Mouse (Mus musculus): Measurements from ENCODE around the gene Cyb5b.
A peak's percentile ranks its signal among the peaks of the same experiment; 100 is the strongest.
"Not testable (repeated sequence)": the region's sequence is repeated elsewhere in the genome, so short reads cannot be mapped to it uniquely, and the experiment has no call there.

The Cyb5b gene

GRCm38 (mm10) chr8:107181122-107181521 lies 30.7 kb downstream of the Cyb5b start:
- no peak for DNase-seq

DNA sequence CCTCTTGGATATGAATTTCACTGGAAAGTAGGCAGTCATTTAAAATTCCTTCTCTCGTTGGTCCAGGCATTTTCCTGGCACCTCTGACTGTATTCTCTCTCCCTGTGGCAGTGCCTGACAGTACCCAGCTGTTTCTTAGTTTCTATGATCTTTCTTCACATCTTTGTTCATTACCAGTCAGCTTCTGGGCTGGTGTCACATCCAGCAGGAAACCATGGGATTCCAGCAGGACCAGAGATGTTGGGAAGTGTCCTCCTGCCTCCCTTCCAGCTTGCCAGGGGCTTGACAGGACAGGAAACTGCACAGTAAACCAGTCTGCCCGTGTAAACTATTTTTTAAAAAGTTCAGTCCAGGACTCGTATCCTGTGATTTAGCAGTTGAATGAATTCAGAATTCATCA lies 34.6 kb downstream of the Cyb5b start:
- no peak for DNase-seq

DNA sequence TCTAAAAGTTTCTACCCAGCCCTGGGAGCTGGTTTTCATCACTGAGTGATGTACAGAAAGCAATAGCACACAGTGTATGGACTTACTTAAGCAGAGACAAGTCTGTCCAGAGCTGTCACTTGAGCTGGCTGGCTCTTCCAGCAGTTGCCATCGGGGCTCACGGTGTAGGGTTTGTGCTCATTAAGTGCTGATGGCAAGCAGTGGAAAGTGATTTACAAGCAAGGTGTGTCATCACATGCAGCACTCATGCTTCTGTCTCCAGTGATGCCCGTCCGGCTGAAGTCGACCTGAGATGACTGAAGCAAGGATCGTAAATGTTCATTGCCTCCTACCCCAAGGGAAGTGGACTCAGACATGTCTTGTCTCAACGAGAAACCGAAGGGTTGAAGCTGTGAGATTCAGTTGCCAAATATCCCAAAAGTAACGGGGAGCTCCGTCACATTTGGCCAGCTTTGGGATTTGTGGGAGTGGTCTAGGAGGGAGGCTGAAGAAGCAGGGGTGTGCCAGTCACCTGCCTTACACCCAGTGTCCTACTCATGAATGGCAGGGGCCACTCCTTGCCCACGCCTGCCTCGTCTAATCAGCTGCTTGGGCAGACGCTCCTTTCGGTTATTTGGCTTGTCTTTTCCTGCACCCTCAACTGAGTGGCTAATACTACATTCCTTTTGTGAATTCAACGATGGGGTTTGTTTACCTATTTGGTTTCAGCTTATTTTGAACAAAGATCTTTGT lies 36.4 kb downstream of the Cyb5b start:
- no peak for DNase-seq

DNA sequence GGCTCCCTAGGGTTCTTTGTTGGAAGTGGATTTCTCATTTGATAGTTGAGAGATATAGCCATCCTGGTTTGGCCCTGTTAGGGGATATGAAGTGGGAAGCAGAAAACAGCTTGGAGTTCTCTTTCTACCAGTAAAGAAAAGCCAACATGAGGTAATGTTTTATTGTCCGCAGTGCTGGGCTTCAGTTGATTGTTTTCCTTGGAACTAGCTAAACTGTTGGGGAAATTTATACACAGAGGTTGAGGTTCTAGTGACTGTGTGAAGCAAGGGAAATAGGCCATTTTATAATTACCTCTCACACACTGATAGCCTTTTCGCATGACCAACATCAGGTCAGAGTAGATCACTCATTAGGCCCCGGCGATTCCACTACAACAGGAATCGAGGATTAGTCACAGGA lies 37.2 kb downstream of the Cyb5b start:
- no peak for DNase-seq

DNA sequence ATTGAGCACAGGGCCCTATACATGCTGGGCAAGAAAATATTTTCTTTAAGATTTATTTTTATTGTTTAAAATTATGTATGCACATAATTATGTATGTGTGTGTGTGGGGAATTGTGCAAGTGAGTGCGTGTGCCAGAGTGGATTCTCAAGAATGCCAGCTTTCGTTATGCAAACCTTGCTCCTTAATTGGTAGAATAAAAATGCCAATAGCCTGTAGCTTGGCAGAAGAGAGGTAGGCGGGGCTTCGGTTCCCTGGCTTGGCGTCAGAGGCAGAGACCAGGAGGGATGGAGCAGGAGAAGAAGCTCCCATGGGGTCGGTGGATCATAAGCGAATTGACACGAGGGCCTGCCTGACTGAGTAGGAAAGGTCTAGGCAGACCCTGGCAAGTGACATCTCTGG lies 42.2 kb downstream of the Cyb5b start:
- no peak for DNase-seq

DNA sequence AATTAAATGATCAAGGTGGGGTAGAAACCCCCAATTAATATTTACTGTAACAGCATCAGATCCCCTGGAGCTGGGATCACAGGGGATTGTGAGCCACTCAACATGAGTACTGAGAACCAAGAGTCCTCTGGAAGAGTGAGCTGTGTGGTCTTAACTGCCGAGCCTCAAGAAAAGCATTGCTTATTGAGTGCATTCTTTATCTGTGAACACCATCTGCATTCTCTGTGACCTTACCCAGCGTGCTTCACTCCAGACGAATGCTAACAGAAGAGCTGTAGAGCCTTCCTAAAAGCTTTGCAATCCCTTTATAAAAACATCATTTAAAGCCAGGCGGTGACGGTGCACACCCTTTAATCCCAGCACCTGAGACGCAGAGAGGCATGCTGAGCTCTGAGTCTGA lies 42.9 kb downstream of the Cyb5b start:
- DNase-seq: no peak

- no peak for DNase-seq
Observed at GRCm38 (mm10) chr8:107194786-107195451, 44.5 kb downstream of the Cyb5b start.

GRCm38 (mm10) chr8:107197901-107198826 lies 47.7 kb downstream of the Cyb5b start:
- peak; percentile 28 for DNase-seq

DNA sequence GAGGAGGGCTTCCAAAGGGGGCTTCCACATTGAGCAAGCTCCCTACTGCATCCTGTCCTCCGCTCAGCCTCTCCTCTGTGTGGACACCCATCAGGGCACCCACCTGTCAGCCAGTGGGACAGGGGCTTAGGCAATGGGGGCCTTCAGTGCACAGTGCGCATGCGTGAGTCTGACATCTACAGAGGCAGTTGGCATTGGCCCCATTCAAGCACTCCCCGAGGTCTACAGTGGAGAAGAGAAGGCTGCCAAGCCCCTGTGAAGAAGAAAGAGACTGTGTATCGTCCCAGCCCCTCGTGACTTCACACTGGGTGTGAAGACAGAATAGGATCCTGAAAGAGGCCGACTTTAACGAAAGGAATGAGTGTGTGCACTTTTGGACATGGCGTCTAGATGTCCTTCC lies 54.7 kb downstream of the Cyb5b start:
- DNase-seq: no peak

- no peak for DNase-seq
Observed at GRCm38 (mm10) chr8:107205701-107206561, 55.5 kb downstream of the Cyb5b start.

- DNase-seq: no peak
Observed at GRCm38 (mm10) chr8:107206782-107207525, 56.5 kb downstream of the Cyb5b start.

- DNase-seq: no peak
Observed at GRCm38 (mm10) chr8:107209185-107209584, 58.7 kb downstream of the Cyb5b start.

GRCm38 (mm10) chr8:107212006-107212405 lies 61.6 kb downstream of the Cyb5b start:
- no peak for DNase-seq

- DNase-seq: not testable (repeated sequence)
Observed at GRCm38 (mm10) chr8:107217230-107217629, 66.8 kb downstream of the Cyb5b start.

- no peak for DNase-seq
Observed at GRCm38 (mm10) chr8:107218091-107218490, 67.7 kb downstream of the Cyb5b start.

DNA sequence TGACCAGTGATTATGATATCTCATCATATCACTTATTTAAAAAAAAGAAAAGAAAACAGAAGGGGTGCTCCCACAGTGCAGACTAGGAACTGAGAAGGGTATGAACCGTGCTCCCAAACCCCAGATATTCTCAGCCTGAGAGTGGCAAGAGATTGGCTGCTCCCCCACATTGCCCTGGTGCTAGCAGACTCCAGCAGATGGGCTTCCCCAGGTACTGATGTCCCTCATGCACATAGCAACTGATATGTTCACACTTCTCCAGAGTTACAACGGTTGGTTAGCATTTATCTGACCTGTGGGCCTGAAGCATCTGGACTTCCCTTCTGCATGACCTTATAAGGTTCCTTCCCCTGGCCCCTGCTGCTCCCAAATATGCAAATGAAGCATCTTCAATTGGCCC lies 68.6 kb downstream of the Cyb5b start:
- DNase-seq: no peak

GRCm38 (mm10) chr8:107221924-107222851 lies 71.7 kb downstream of the Cyb5b start:
- peak; percentile 16 for DNase-seq

DNA sequence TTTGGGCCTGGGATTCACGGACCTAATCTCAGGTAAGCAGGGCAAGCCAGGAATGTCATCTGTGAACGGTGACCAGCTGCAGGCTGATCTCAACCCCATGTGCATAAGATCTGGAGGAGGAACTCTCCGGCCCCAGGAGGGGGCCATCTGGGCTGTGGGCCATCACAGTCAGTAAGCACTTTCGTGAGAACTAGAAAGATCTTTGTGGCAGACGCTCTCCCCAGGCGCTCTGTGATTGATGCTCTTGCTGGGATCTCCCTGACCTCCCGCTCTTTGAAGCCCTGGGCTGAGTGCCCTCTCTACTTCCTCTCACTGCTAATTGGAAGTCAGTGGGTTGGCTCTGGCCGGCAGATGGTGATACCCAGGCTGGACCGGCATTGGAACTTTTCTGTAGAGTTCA lies 75.7 kb downstream of the Cyb5b start:
- DNase-seq: peak; percentile 78

- peak; percentile 39 for DNase-seq
Observed at GRCm38 (mm10) chr8:107227011-107227626, 76.7 kb downstream of the Cyb5b start.

GRCm38 (mm10) chr8:107233251-107233650 lies 82.8 kb downstream of the Cyb5b start:
- no peak for DNase-seq

All from embryo, embryonic 11 days (tissue).